Mouse (Mus musculus): ENCODE results near the gene Klk1b11. TPM values are rescaled to one million over a fixed set of nuclear protein-coding genes. Genes with fewer than 3 reads are reported as not detected.
"Not testable (repeated sequence)": the region's sequence is repeated elsewhere in the genome, so short reads cannot be mapped to it uniquely, and the experiment has no call there.

The Klk1b11 gene
- not detected in 2 replicates for polyA plus RNA-seq (2014; fragmentation: Nextera tagmentation; extraction: Ambion mirVana)

DNA sequence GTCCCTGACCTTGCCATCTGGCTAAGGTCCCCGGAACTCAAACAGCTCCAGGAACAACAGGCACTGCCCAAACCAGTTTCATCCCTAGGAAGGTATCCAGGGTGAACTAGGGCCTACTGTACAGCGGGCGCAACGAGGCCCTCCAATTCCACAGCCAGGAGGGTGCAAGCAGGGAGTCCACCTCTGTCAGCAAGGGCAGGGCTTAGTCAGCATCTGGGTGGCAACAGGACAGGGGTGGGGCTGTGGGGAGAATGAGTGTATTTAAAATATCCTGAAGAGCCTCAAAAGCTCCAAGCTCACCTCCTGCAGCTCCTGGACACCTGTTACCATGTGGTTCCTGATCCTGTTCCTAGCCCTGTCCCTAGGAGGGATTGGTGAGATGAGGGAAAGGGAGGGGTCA is at the start of gene Klk1b11:
Gene Klk1b11, plus strand, starts transcription at position 301 of the 400 bp plus-strand sequence.
- H3K27me3 ChIP-seq (ENCODE audit: control insufficient read depth, insufficient read depth, low read length); H3K9me3 ChIP-seq (replicated peaks; ENCODE audit: control insufficient read depth, low read length); DNase-seq (ENCODE audit: low spot score); H3K4me1 ChIP-seq (ENCODE audit: control insufficient read depth, insufficient read depth, low read length); H3K36me3 ChIP-seq (replicated peaks; ENCODE audit: control insufficient read depth, insufficient read depth, low read depth, low read length); H3K27ac ChIP-seq (replicated peaks; ENCODE audit: low read depth, low read length); H3K4me2 ChIP-seq (ENCODE audit: low read depth, low read length); ATAC-seq (replicated peaks; ENCODE audit: insufficient number of reproducible peaks, low FRiP score, low TSS enrichment, low read depth); H3K4me3 ChIP-seq (ENCODE audit: low read depth, low read length); H3K9ac ChIP-seq (replicated peaks; ENCODE audit: low read length): not testable (repeated sequence)
- 78% methylated on average over 4 of the region's 4 CpGs for WGBS

DNA sequence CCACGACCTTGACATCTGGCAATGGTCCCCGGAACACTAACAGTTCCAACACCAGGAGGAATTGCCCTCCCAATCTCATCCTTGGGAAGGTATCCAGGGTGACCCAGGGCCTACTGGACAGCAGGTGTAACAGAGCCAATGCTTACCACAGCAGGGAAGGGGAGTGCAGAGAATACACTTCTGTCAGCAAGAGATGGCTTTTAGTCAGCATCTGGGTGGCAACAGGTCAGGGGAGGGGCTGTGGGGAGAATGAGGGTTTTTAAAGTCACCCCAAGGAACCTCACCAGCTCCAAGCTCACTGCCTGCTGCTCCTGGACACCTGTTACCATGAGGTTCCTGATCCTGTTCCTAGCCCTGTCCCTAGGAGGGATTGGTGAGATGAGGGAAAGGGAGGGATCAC is 45.3 kb upstream of the Klk1b11 start, which contains the start of gene Klk1b8:
Gene Klk1b8, plus strand, starts transcription at position 301 of the 400 bp plus-strand sequence.
- Histone ChIP-seq H3K27ac (replicated peaks; ENCODE audit: low read depth, low read length) (no peak within 1 kb of the TSS), H3K9ac (replicated peaks; ENCODE audit: low read length) (no peak within 1 kb of the TSS), H3K4me2 (ENCODE audit: low read depth, low read length) (no peak within 1 kb of the TSS), H3K27me3 (ENCODE audit: control insufficient read depth, insufficient read depth, low read length) (no peaks in the 10 kb centered on the region), H3K4me1 (ENCODE audit: control insufficient read depth, insufficient read depth, low read length) (no peaks in the 10 kb centered on the region), H3K4me3 (ENCODE audit: low read depth, low read length) (no peak within 1 kb of the TSS), H3K36me3 (replicated peaks; ENCODE audit: control insufficient read depth, insufficient read depth, low read depth, low read length) (no peaks in the 10 kb centered on the region), H3K9me3 (replicated peaks; ENCODE audit: control insufficient read depth, low read length) (no peaks in the 10 kb centered on the region)
- ATAC-seq (replicated peaks; ENCODE audit: insufficient number of reproducible peaks, low FRiP score, low TSS enrichment, low read depth), result no peak
- no peak for DNase-seq (ENCODE audit: low spot score)
- WGBS, result 84% methylated on average over 2 of the region's 2 CpGs

DNA sequence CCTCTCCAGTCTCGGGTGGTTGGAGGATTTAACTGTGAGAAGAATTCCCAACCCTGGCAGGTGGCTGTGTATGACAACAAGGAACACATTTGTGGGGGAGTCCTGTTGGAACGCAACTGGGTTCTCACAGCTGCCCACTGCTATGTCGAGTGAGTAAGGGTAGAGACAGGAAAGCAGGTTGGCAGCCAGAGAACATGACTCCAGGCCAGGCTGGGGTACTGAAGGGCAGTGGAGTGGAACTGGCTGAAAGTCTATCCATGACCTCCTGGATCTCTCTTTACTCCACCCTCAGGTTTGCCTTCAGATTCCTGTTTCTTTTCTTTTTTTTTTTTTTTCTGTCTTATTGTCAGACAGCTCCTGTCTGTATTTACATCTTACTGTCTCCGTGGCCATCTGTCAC is 43.0 kb upstream of the Klk1b11 start:
- no peaks in the 10 kb centered on the region for H3K36me3 ChIP-seq (replicated peaks; ENCODE audit: control insufficient read depth, insufficient read depth, low read depth, low read length)
- DNase-seq (ENCODE audit: low spot score) (no peak), ATAC-seq (replicated peaks; ENCODE audit: insufficient number of reproducible peaks, low FRiP score, low TSS enrichment, low read depth) (no peak)
- H3K9me3 ChIP-seq (replicated peaks; ENCODE audit: control insufficient read depth, low read length), result no peaks in the 10 kb centered on the region
- H3K4me3 ChIP-seq (ENCODE audit: low read depth, low read length), result no peak overlapping the region
- no peaks in the 10 kb centered on the region for H3K4me1 ChIP-seq (ENCODE audit: control insufficient read depth, insufficient read depth, low read length)
- no peaks in the 10 kb centered on the region for H3K27me3 ChIP-seq (ENCODE audit: control insufficient read depth, insufficient read depth, low read length)
- no peak overlapping the region for H3K9ac ChIP-seq (replicated peaks; ENCODE audit: low read length)
- WGBS, result 78% methylated on average over 4 of the region's 4 CpGs
- no peak overlapping the region for H3K27ac ChIP-seq (replicated peaks; ENCODE audit: low read depth, low read length)
- H3K4me2 ChIP-seq (ENCODE audit: low read depth, low read length), result no peak overlapping the region

DNA sequence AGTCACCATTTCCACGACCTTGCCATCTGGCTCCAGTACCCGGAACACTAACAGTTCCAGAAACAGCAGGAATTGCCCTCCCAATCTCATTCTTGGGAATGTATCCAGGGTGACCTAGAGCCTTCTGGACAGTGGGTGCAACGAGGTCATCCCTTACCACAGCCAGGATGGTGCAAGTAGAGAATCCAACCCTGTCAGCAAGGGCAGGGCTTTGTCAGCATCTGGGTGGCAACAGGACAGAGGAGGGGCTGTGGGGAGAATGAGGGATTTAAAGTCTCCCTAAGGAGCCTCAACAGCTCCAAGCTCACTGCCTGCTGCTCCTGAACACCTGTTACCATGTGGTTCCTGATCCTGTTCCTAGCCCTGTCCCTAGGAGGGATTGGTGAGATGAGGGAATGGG is 29.2 kb upstream of the Klk1b11 start, which contains the start of gene Klk1b1:
Gene Klk1b1, plus strand, starts transcription at position 301 of the 400 bp plus-strand sequence.
- H3K4me3 ChIP-seq (ENCODE audit: low read depth, low read length), result no peak within 1 kb of the TSS
- no peaks in the 10 kb centered on the region for H3K36me3 ChIP-seq (replicated peaks; ENCODE audit: control insufficient read depth, insufficient read depth, low read depth, low read length)
- no peaks in the 10 kb centered on the region for H3K9me3 ChIP-seq (replicated peaks; ENCODE audit: control insufficient read depth, low read length)
- DNase-seq (ENCODE audit: low spot score) (no peak), ATAC-seq (replicated peaks; ENCODE audit: insufficient number of reproducible peaks, low FRiP score, low TSS enrichment, low read depth) (no peak)
- H3K9ac ChIP-seq (replicated peaks; ENCODE audit: low read length), result no peak within 1 kb of the TSS
- WGBS, result 67% methylated on average over 3 of the region's 3 CpGs
- H3K4me2 ChIP-seq (ENCODE audit: low read depth, low read length), result no peak within 1 kb of the TSS
- H3K27ac ChIP-seq (replicated peaks; ENCODE audit: low read depth, low read length), result no peak within 1 kb of the TSS
- no peaks in the 10 kb centered on the region for H3K4me1 ChIP-seq (ENCODE audit: control insufficient read depth, insufficient read depth, low read length)
- H3K27me3 ChIP-seq (ENCODE audit: control insufficient read depth, insufficient read depth, low read length), result no peaks in the 10 kb centered on the region

DNA sequence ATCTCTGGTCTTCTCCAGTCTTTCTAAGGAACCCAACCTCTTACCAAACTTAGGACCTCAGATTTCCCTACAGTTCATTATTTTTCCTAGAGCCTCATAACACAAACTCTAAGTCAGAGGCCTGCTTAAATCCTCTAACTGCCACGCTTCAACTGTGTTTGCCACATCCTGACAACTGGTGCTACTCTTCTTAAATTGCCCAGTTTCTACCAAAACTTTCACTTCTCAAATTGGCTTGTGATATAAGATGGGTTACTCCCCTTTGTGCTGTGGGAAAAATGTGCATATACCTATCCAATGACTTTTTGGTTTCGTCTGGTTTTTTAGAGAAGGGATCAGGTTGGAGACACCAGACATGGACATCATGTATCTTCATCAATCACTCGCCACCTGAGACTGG is 28.6 kb upstream of the Klk1b11 start:
- no peaks in the 10 kb centered on the region for H3K9me3 ChIP-seq (replicated peaks; ENCODE audit: control insufficient read depth, low read length)
- ATAC-seq (replicated peaks; ENCODE audit: insufficient number of reproducible peaks, low FRiP score, low TSS enrichment, low read depth), result no peak
- WGBS, result 78% methylated on average over 3 of the region's 3 CpGs

DNA sequence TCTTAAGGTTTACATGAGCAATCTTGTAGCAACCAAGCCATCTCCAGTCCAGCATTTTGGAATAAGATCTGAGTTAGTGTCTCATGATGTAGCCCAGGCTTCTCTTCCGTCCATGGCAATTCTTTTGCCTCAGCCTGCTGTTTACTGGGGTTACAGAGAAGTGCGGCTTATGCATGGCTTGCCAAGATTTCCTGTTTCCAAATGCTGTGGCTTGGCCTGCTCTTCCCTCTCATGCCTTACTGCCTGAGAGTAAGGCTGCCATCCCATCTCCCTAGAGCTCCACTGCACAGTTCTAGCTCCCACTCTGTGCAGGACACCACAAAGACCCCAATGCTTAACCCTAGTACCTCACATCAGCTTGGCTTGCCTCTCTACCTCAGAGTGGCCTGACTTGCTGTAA is 28.1 kb upstream of the Klk1b11 start:
- Histone ChIP-seq H3K4me3 (ENCODE audit: low read depth, low read length) (no peak overlapping the region), H3K27me3 (ENCODE audit: control insufficient read depth, insufficient read depth, low read length) (no peaks in the 10 kb centered on the region), H3K4me2 (ENCODE audit: low read depth, low read length) (no peak overlapping the region), H3K36me3 (replicated peaks; ENCODE audit: control insufficient read depth, insufficient read depth, low read depth, low read length) (no peaks in the 10 kb centered on the region), H3K27ac (replicated peaks; ENCODE audit: low read depth, low read length) (no peak overlapping the region), H3K9me3 (replicated peaks; ENCODE audit: control insufficient read depth, low read length) (no peaks in the 10 kb centered on the region), H3K4me1 (ENCODE audit: control insufficient read depth, insufficient read depth, low read length) (no peaks in the 10 kb centered on the region), H3K9ac (replicated peaks; ENCODE audit: low read length) (no peak overlapping the region)
- ATAC-seq (replicated peaks; ENCODE audit: insufficient number of reproducible peaks, low FRiP score, low TSS enrichment, low read depth) (no peak), DNase-seq (ENCODE audit: low spot score) (no peak)
- WGBS, result 86% methylated on average over 2 of the region's 2 CpGs

More for the DNA sequence above, 28.6 kb upstream of the Klk1b11 start:
- H3K27ac ChIP-seq (replicated peaks; ENCODE audit: low read depth, low read length), result no peak overlapping the region
- no peak for DNase-seq (ENCODE audit: low spot score)
- no peak overlapping the region for H3K9ac ChIP-seq (replicated peaks; ENCODE audit: low read length)
- no peak overlapping the region for H3K4me2 ChIP-seq (ENCODE audit: low read depth, low read length)
- no peaks in the 10 kb centered on the region for H3K36me3 ChIP-seq (replicated peaks; ENCODE audit: control insufficient read depth, insufficient read depth, low read depth, low read length)
- no peaks in the 10 kb centered on the region for H3K4me1 ChIP-seq (ENCODE audit: control insufficient read depth, insufficient read depth, low read length)
- no peak overlapping the region for H3K4me3 ChIP-seq (ENCODE audit: low read depth, low read length)
- no peaks in the 10 kb centered on the region for H3K27me3 ChIP-seq (ENCODE audit: control insufficient read depth, insufficient read depth, low read length)

DNA sequence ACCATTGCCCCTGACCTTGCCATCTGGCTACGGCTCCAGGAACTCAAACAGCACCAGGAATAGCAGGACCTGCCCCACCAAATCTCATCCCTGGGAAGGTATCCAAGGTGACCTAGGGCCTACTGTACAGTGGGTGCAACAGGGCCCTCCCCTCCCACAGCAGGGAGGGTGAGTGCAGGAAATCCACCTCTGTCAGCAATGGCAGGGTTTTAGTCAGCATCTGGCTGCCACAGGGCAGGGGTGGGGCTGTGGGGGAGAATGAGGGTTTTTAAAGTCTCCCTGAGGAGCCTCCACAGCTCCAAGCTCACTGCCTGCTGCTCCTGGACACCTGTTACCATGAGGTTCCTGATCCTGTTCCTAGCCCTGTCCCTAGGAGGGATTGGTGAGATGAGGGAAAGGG is 19.9 kb upstream of the Klk1b11 start, which contains the start of gene Klk1b9:
Gene Klk1b9, plus strand, starts transcription at position 301 of the 400 bp plus-strand sequence.
- not testable (repeated sequence) for ATAC-seq (replicated peaks; ENCODE audit: insufficient number of reproducible peaks, low FRiP score, low TSS enrichment, low read depth); H3K4me3 ChIP-seq (ENCODE audit: low read depth, low read length); H3K27me3 ChIP-seq (ENCODE audit: control insufficient read depth, insufficient read depth, low read length); H3K9me3 ChIP-seq (replicated peaks; ENCODE audit: control insufficient read depth, low read length); H3K9ac ChIP-seq (replicated peaks; ENCODE audit: low read length); H3K4me1 ChIP-seq (ENCODE audit: control insufficient read depth, insufficient read depth, low read length); DNase-seq (ENCODE audit: low spot score); H3K4me2 ChIP-seq (ENCODE audit: low read depth, low read length); H3K36me3 ChIP-seq (replicated peaks; ENCODE audit: control insufficient read depth, insufficient read depth, low read depth, low read length); H3K27ac ChIP-seq (replicated peaks; ENCODE audit: low read depth, low read length)
- WGBS, result 81% methylated on average over 1 of the region's 1 CpGs

DNA sequence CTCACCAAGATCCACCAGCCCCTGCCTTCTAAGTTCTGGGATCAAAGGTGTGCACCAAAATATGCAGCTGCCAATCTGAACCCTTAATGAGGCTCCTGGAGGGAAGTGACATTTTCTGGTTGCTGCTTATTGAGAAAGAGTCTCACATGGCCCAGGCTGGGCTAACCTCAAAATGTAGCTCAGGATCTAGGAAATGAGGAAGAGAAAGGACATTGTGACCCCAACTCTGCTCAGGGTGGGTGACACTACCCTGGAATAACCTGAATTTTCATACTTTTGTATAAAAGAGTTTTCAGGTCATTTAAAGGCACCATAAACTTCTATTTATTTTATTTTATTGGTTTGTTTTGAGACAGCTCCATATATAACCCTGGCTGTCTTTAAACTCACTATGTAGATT is 10.0 kb upstream of the Klk1b11 start:
- no peak overlapping the region for H3K4me2 ChIP-seq (ENCODE audit: low read depth, low read length)
- ATAC-seq (replicated peaks; ENCODE audit: insufficient number of reproducible peaks, low FRiP score, low TSS enrichment, low read depth) (no peak), DNase-seq (ENCODE audit: low spot score) (no peak)
- H3K4me1 ChIP-seq (ENCODE audit: control insufficient read depth, insufficient read depth, low read length), result no peaks in the 10 kb centered on the region
- no peaks in the 10 kb centered on the region for H3K36me3 ChIP-seq (replicated peaks; ENCODE audit: control insufficient read depth, insufficient read depth, low read depth, low read length)
- no peaks in the 10 kb centered on the region for H3K9me3 ChIP-seq (replicated peaks; ENCODE audit: control insufficient read depth, low read length)
- H3K4me3 ChIP-seq (ENCODE audit: low read depth, low read length), result no peak overlapping the region
- no peak overlapping the region for H3K9ac ChIP-seq (replicated peaks; ENCODE audit: low read length)
- H3K27ac ChIP-seq (replicated peaks; ENCODE audit: low read depth, low read length), result no peak overlapping the region
- no peaks in the 10 kb centered on the region for H3K27me3 ChIP-seq (ENCODE audit: control insufficient read depth, insufficient read depth, low read length)
